Mouse (Mus musculus) forebrain, postnatal 0 days (tissue): ENCODE results near the gene Fam151a. TPM values are rescaled to one million over a fixed set of nuclear protein-coding genes. Genes with fewer than 3 reads are reported as not detected.
"Not testable (repeated sequence)": the region's sequence is repeated elsewhere in the genome, so short reads cannot be mapped to it uniquely, and the experiment has no call there.

Experiments used
- ATAC-seq: fragments of 200-750 bp; cut with Nextera tagmentation; 2 replicates; pipeline ENCODE4 v1.8.0; 2017; ENCODE audit warnings: mild to moderate bottlenecking, moderate library complexity
- DNase-seq: peaks from one replicate; pipeline ENCODE4 v3.0.0-alpha.2; 2015
- H3K27ac ChIP-seq: fragments of 300-500 bp; sonication (generic); 2 replicates; pipeline ENCODE4 v1.5.1; 2014; ENCODE audit warnings: low read depth, mild to moderate bottlenecking, antibody characterized with exemption, low read length, moderate library complexity, mixed read lengths
- H3K27me3 ChIP-seq: fragments of 300-500 bp; sonication (generic); 2 replicates; pipeline ENCODE4 v1.6.1; 2014; ENCODE audit warnings: mild to moderate bottlenecking, low read length, mixed read lengths; ENCODE audit not compliant: insufficient read depth
- H3K36me3 ChIP-seq: fragments of 300-500 bp; sonication (generic); 2 replicates; pipeline ENCODE4 v1.6.1; 2014; ENCODE audit warnings: mild to moderate bottlenecking, moderate library complexity; ENCODE audit not compliant: insufficient read depth
- H3K4me1 ChIP-seq: fragments of 300-500 bp; sonication (generic); 2 replicates; pipeline ENCODE4 v1.6.1; 2014; ENCODE audit warnings: antibody characterized with exemption; ENCODE audit not compliant: insufficient read depth
- H3K4me2 ChIP-seq: fragments of 300-500 bp; sonication (generic); 2 replicates; pipeline ENCODE4 v1.6.1; 2014; ENCODE audit warnings: low read depth, mild to moderate bottlenecking, moderate library complexity
- H3K4me3 ChIP-seq: fragments of 300-500 bp; sonication (generic); 2 replicates; pipeline ENCODE4 v1.5.1; 2014; ENCODE audit warnings: low read depth, low read length, mixed read lengths
- H3K9ac ChIP-seq: fragments of 300-500 bp; sonication (generic); 2 replicates; pipeline ENCODE4 v1.6.1; 2014; ENCODE audit warnings: mild to moderate bottlenecking
- H3K9me3 ChIP-seq: fragments of 300-500 bp; sonication (generic); 2 replicates; pipeline ENCODE4 v1.6.1; 2016; ENCODE audit warnings: low read length
- CTCF ChIP-seq: sonication (generic); IDR thresholded peaks from 2 replicates; pipeline ENCODE4 v1.5.1; 2016; ENCODE audit warnings: antibody characterized with exemption, control low read depth, low read depth
- WGBS: fragments of 180-500 bp; shearing (Covaris S2); extraction: QIAGEN DNeasy Blood & Tissue Kit; methylation state at CpG from one replicate; pipeline ENCODE4 v1.1.7; 2014; 5-methylcytosine and 5-hydroxymethylcytosine counted together
- polyA plus RNA-seq: library from polyadenylated mRNA; unstranded; fragments of >200 nt; fragmentation: Nextera tagmentation; extraction: Ambion mirVana; gene quantifications from 2 replicates; pipeline ENCODE4 v1.2.1, GENCODE M21; 2015
- total RNA-seq: library from RNA; depleted of rRNA; stranded (reverse); fragments of >200 nt; gene quantifications from 2 replicates; pipeline ENCODE4 v1.2.3, GENCODE M21; 2014

Fam151a gene
- total and polyA plus RNA-seq, 2 experiments from 2014 or later: not detected

DNA sequence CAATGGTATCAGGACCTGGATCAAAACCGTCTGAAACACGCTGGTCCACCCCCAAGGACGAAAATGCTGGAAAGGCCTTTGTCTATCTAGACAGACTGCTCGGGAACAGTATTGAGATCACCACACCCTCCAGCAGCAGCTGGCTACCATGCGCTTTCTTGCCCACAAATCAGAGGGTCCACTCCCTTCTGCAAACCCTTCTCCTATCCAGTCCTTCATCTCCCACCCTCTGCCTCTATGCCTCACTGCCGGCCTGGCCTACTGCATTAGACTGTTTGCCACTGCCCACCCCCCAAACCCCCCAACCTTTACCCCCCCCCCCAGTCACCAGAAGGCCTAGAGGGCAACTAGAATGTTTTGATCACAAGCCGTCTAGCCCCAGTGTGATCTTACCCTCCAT, 51.7 kb downstream of the Fam151a start:
- Histone ChIP-seq H3K9me3 (no peaks in the 10 kb centered on the region), H3K4me2 (no peak overlapping the region), H3K36me3 (no peaks in the 10 kb centered on the region), H3K27me3 (no peaks in the 10 kb centered on the region), H3K4me1 (peaks cover 8% of the 10 kb centered on the region; the same call in 1 of the 2 replicates), H3K9ac (no peak overlapping the region), H3K4me3 (no peak overlapping the region), H3K27ac (peak overlapping the region; percentile 85)
- peak; percentile 11 for ATAC-seq
- no peak for TF ChIP-seq CTCF
- WGBS: 47% methylated on average over 7 of the region's 7 CpGs
- peak; percentile 22 for DNase-seq

- no peak overlapping the region for H3K4me3 ChIP-seq
- ATAC-seq (peak; percentile 96), DNase-seq (peak; percentile 86)
- H3K4me1 ChIP-seq: peaks cover 8% of the 10 kb centered on the region; the same call in 1 of the 2 replicates
- peak overlapping the region; percentile 85 for H3K27ac ChIP-seq
- H3K27me3 ChIP-seq: no peaks in the 10 kb centered on the region
- no peak overlapping the region for H3K4me2 ChIP-seq
- no peak overlapping the region for H3K9ac ChIP-seq
- WGBS: 5% methylated on average over 3 of the region's 5 CpGs
- H3K36me3 ChIP-seq: no peaks in the 10 kb centered on the region
- TF ChIP-seq CTCF: no peak
- no peaks in the 10 kb centered on the region for H3K9me3 ChIP-seq
Measured at GRCm38 (mm10) chr4:106785753-106786540, 52.3 kb downstream of the Fam151a start.

- no peak for TF ChIP-seq CTCF
- Histone ChIP-seq H3K4me3 (no peak overlapping the region), H3K27ac (no peak overlapping the region; the same call in 1 of the 2 replicates), H3K4me1 (peaks cover 8% of the 10 kb centered on the region; the same call in 1 of the 2 replicates), H3K27me3 (no peaks in the 10 kb centered on the region), H3K4me2 (no peak overlapping the region), H3K9ac (no peak overlapping the region), H3K9me3 (no peaks in the 10 kb centered on the region), H3K36me3 (no peaks in the 10 kb centered on the region)
- 77% methylated on average over 7 of the region's 7 CpGs for WGBS
- DNase-seq: no peak
- ATAC-seq: no peak
Measured at GRCm38 (mm10) chr4:106787830-106788229, 54.1 kb downstream of the Fam151a start.

- Histone ChIP-seq H3K9me3 (no peaks in the 10 kb centered on the region), H3K9ac (no peak overlapping the region), H3K4me3 (no peak overlapping the region), H3K4me1 (peaks cover 8% of the 10 kb centered on the region; the same call in 1 of the 2 replicates), H3K36me3 (no peaks in the 10 kb centered on the region), H3K4me2 (no peak overlapping the region), H3K27me3 (no peaks in the 10 kb centered on the region), H3K27ac (no peak overlapping the region)
- ATAC-seq (no peak), DNase-seq (no peak)
- 85% methylated on average over 11 of the region's 11 CpGs for WGBS
- TF ChIP-seq CTCF: no peak
Measured at GRCm38 (mm10) chr4:106788627-106789026, 54.9 kb downstream of the Fam151a start.

GRCm38 (mm10) chr4:106789705-106790104, 56.0 kb downstream of the Fam151a start:
- DNase-seq (peak; percentile 47), ATAC-seq (no peak)
- Histone ChIP-seq H3K9me3 (no peaks in the 10 kb centered on the region), H3K27ac (no peak overlapping the region), H3K27me3 (no peaks in the 10 kb centered on the region), H3K36me3 (no peaks in the 10 kb centered on the region), H3K4me1 (peaks cover 8% of the 10 kb centered on the region; the same call in 1 of the 2 replicates), H3K4me2 (no peak overlapping the region), H3K4me3 (no peak overlapping the region), H3K9ac (no peak overlapping the region)
- no peak for TF ChIP-seq CTCF
- 42% methylated on average over 9 of the region's 9 CpGs for WGBS

GRCm38 (mm10) chr4:106790218-106790617, 56.5 kb downstream of the Fam151a start:
- TF ChIP-seq CTCF: peak; percentile 37
- H3K4me3 ChIP-seq, H3K27me3 ChIP-seq, H3K4me2 ChIP-seq, H3K36me3 ChIP-seq, H3K4me1 ChIP-seq, DNase-seq, ATAC-seq, H3K27ac ChIP-seq, H3K9me3 ChIP-seq, H3K9ac ChIP-seq: not testable (repeated sequence)
- 84% methylated on average over 5 of the region's 5 CpGs for WGBS

GRCm38 (mm10) chr4:106790938-106791337, 57.2 kb downstream of the Fam151a start:
- Histone ChIP-seq H3K9me3 (no peaks in the 10 kb centered on the region), H3K4me3 (no peak overlapping the region), H3K4me1 (peaks cover 4% of the 10 kb centered on the region; the same call in 1 of the 2 replicates), H3K27ac (no peak overlapping the region), H3K27me3 (no peaks in the 10 kb centered on the region), H3K4me2 (no peak overlapping the region), H3K9ac (no peak overlapping the region), H3K36me3 (no peaks in the 10 kb centered on the region)
- WGBS: 94% methylated on average over 1 of the region's 1 CpGs
- no peak for ATAC-seq
- no peak for TF ChIP-seq CTCF
- DNase-seq: no peak
